Mouse (Mus musculus): ENCODE measurements around the gene Sox1. TPM values are rescaled to one million over a fixed set of nuclear protein-coding genes. Genes with fewer than 3 reads are reported as not detected.

The Sox1 gene
- total RNA-seq, 4 experiments from 2014 or later = not detected

- no peak for DNase-seq
Observed at GRCm38 (mm10) chr8:12389801-12390639, 5.1 kb upstream of the Sox1 start.

DNA sequence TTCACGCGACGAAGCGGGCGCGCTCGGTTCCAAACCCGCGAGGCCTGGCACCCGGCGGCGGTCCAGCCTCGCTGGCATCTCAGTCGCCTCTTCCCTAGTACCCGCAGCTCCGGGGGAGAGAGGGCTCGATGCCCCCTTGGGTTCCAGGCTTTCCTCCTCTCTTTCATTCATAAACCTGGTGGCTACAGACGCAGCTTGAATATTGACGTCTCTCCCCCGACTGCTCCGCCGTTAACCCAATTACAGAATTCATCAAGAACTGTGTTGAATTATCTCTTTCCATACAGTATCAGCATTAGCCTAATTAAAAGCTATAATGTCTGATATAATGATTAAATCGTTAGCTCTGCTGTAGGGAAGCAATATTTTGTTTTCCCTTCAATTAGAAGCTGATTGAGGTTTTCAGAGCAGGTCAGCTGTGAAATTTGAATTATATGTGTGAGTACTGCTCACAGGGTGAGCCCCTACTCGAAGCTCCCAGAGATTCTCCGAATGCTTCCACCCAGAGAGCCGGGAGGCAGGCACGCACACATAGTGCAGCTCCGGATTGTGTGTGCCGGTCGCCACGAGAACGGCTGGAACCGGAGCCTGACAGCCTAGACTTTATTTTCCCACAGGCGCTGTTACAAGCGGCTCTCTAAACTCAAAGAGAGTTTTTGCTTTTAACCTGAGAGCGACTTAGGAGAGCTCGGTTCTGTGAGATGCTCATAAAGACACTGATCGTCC lies 4.3 kb upstream of the Sox1 start:
- DNase-seq = no peak

GRCm38 (mm10) chr8:12391366-12392250 lies 3.5 kb upstream of the Sox1 start:
- no peak for DNase-seq

- DNase-seq = no peak
Observed at GRCm38 (mm10) chr8:12392801-12393200, 2.3 kb upstream of the Sox1 start.

GRCm38 (mm10) chr8:12394385-12395000 lies 602 bp upstream of the Sox1 start:
- no peak for DNase-seq

- no peak for DNase-seq
Observed at GRCm38 (mm10) chr8:12396501-12397345, 1.6 kb downstream of the Sox1 start.

GRCm38 (mm10) chr8:12397346-12397925 lies 2.3 kb downstream of the Sox1 start:
- no peak for DNase-seq

DNA sequence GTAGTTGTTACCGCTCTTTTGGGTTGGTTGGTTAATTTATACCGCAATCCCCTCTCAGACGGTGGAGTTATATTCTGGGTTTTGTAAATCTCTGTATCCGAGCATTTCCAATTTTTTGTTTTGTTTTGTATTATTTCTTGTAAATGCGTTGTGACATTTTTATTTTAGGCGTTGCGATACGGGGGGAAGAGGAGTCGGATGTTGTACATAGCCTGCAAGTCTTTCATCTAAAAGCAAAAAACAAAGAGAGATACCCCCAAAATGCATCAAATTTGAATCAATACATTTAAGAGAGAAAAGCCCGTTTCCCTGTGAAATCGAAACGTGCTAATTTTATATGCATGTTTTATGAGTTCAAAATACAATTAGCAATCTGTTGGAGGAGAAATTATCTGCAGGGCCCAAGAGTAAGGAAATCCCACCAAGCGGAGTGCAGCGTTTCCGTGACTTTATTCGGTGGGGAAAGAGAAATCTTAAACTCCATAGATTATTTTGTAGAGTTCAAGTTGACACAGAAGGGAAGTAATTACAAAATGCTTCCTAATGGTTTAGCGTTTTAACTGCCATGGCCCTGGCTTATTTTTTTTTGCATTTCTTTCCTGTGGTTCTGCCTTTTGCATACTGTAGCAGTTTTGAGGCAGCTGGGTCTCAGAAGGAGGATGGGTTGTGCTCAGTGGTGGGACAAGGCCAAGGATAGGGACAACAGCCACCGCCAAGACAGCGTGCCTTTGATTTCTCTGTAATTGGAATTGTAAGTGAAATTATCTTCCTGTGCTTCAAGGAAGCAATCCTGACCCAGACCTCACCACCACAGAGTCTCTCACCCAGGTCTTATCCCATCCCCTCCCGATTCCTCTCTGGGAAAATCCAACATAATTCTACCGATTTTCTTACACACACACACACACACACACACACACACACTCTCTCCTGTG lies 3.2 kb downstream of the Sox1 start:
- DNase-seq = no peak

- DNase-seq = no peak
Observed at GRCm38 (mm10) chr8:12399421-12400205, 4.5 kb downstream of the Sox1 start.

DNA sequence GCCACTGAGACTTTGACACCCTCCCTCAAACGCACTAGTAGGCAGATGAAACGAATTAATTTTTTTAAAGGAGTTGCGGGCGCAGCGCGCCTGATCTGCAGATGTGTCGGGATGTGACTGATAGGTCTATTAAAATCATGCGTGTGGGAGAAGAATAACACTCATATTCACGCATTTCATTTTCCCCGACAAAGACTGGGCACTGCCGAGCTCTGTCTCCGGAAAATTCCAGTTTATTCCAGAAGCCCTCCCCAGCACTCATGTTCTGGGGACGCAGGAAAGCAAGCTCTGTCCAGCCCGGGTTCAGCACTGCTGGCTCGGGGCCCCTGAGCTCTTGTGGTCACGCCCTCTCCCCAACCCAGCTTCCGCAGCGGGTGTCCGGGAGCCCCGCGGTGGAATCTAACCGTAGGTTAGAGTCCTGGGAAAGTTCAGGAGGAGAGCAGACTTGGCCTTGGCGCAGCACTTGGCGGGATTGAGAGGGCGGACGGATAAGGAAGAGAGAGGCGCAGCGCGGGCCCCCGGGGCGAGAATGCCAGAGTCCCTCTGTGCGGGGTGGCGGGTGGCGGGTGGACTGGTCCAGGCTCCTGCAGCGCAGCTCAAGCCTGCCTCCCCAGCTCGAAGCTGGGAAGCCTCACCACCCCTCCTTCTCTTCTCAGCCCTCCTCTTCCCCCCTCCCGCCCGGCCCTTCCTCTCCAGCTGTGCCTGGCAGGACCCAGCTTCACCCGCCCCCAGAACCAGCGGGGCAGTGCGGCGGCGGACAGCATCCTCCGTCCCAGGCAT lies 5.7 kb downstream of the Sox1 start:
- no peak for DNase-seq

DNA sequence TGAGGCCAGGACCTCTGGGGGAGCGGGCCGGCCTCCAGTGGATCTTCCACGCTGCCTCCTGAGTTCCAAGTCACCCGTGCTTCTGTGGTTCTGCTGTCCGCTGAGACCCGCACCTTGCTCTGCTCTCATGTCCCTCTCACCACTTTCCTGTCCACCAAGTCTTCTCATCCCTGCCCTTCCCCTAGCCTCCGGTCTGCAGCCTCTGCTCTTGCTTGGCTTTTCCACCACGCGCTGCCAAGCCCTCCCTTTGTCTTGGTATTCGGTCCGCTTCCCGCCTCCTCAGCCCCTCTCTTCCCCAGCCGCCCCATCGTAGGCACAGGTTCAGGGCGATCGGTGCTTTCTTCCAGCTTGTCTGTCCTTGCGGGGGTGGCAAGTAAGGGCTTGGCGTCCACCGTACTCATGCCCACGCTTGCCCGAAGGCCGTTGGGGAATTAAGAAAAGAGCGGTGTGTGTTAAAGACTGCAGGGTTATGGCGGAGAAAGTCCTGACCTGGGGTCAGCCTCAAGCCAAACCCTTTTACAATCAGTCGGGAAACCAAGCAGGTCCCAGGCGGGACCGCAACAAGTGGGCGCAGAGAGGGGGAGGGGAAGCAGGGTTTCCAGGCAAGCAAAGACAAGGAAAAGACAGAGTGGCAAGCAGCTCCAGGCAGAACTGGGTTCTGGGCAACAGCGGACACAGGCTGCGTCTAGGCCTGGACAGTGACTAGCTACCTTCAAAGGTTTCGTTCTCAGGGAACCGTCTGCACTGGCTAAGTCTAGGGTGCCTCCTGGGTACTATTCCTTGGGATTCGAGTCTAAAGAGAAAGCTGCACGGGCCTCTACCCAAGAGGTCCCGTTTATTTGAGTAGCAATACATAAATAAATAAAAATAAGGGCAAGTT lies 6.5 kb downstream of the Sox1 start:
- DNase-seq = no peak

- DNase-seq = no peak
Observed at GRCm38 (mm10) chr8:12402709-12403108, 7.6 kb downstream of the Sox1 start.

DNA sequence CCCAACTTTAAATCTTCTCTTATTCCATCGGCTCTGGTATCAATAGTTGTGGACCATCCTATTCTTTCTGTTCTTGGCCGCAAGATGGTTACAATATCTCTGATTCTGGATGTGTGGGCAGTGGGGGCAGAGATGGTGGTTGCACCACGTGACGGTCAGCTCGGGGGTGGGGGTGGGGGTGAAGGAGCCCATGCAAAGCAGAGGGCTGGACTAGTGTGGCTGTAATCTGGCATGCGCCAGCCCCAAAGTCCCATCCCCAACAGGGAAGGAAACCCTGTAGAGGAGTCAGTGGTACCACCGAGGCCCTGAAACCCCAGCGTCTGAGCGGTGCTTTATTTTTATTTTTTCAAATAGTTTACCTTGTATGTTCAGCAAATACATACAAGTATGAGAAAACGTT lies 12.9 kb downstream of the Sox1 start:
- DNase-seq = no peak

- DNase-seq = no peak
Observed at GRCm38 (mm10) chr8:12409976-12410375, 14.9 kb downstream of the Sox1 start.

GRCm38 (mm10) chr8:12417056-12417455 lies 22.0 kb downstream of the Sox1 start:
- no peak for DNase-seq

DNA sequence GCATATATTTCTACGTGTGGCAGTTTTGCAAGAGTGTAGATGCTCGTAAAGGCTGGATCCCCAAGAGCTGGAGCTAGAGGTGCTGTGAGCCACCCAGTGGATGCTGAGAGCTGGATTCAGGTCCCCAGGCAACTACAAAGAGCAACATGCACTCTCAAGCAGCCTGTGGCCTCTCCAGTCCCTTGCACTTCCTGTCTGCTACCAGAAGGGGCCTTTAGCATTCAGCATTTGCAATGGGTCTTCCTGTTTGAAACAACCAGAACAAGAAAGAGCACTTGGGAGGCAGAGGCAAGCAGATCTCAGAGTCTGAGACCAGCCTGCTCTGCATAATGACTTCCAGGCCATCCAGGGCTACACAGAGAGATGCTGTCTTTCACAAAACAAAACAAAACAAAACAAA lies 25.4 kb downstream of the Sox1 start:
- no peak for DNase-seq

GRCm38 (mm10) chr8:12425906-12426305 lies 30.8 kb downstream of the Sox1 start:
- no peak for DNase-seq

Measured in adrenal gland, adult 8-10 months (tissue).